Mouse (Mus musculus) brain, embryonic 14.5 days (tissue): ENCODE measurements around the gene Dctn5. TPM values are rescaled to one million over a fixed set of nuclear protein-coding genes. Genes with fewer than 3 reads are reported as not detected.

Experiments used
- DNase-seq: peaks from one replicate; pipeline ENCODE4 v3.0.0-alpha.2; 2011; ENCODE audit warnings: low read depth
- CTCF ChIP-seq: fragments of 200-500 bp; IDR thresholded peaks from 2 replicates; pipeline ENCODE4 v1.5.1; 2012; ENCODE audit warnings: inconsistent platforms, mild to moderate bottlenecking, moderate library complexity, borderline replicate concordance; ENCODE audit not compliant: insufficient read depth, insufficient read length; ENCODE audit errors: extremely low read depth
- POLR2A ChIP-seq: fragments of 200-500 bp; IDR thresholded peaks from 2 replicates; pipeline ENCODE4 v1.6.1; 2012; ENCODE audit warnings: mild to moderate bottlenecking, inconsistent platforms, borderline replicate concordance; ENCODE audit not compliant: poor library complexity, insufficient read depth, insufficient read length, severe bottlenecking; ENCODE audit errors: extremely low read depth
- polyA plus RNA-seq: library from polyadenylated mRNA; depleted of rRNA; stranded (reverse); fragments of >200 nt; gene quantifications from 2 replicates; pipeline ENCODE4 v1.2.3, GENCODE M21; 2012

The Dctn5 gene
- polyA plus RNA-seq, 1 experiment = 128 TPM

- DNase-seq = no peak
- TF ChIP-seq POLR2A (no peak), CTCF (no peak)
Measured at GRCm38 (mm10) chr7:122126946-122127345, 5.9 kb upstream of the Dctn5 start.

GRCm38 (mm10) chr7:122131834-122132233 is 1.0 kb upstream of the Dctn5 start:
- TF ChIP-seq CTCF = no peak
- TF ChIP-seq POLR2A = no peak
- DNase-seq = no peak

GRCm38 (mm10) chr7:122133338-122133625 is 441 bp downstream of the Dctn5 start:
- no peak for TF ChIP-seq POLR2A
- TF ChIP-seq CTCF = no peak
- DNase-seq = no peak

GRCm38 (mm10) chr7:122135070-122135469 is 2.2 kb downstream of the Dctn5 start:
- peak; percentile 40; the same call in 1 of the 2 replicates for TF ChIP-seq CTCF
- no peak for TF ChIP-seq POLR2A

GRCm38 (mm10) chr7:122137071-122137470 is 4.2 kb downstream of the Dctn5 start:
- DNase-seq = no peak
- TF ChIP-seq CTCF = no peak
- TF ChIP-seq POLR2A = no peak

More at GRCm38 (mm10) chr7:122135070-122135469, 2.2 kb downstream of the Dctn5 start:
- DNase-seq = peak; percentile 1

GRCm38 (mm10) chr7:122138190-122138589 is 5.3 kb downstream of the Dctn5 start:
- DNase-seq = no peak
- TF ChIP-seq POLR2A (no peak), CTCF (no peak)

- TF ChIP-seq POLR2A (no peak), CTCF (no peak)
- no peak for DNase-seq
Measured at GRCm38 (mm10) chr7:122140991-122141390, 8.2 kb downstream of the Dctn5 start.

GRCm38 (mm10) chr7:122152473-122152872 is 19.6 kb downstream of the Dctn5 start:
- no peak for DNase-seq
- TF ChIP-seq POLR2A (no peak), CTCF (no peak)

- no peak for TF ChIP-seq POLR2A
- TF ChIP-seq CTCF = no peak
- DNase-seq = no peak
Measured at GRCm38 (mm10) chr7:122158488-122158887, 25.6 kb downstream of the Dctn5 start.

GRCm38 (mm10) chr7:122158915-122159902 is 26.4 kb downstream of the Dctn5 start, which contains the start of gene Plk1:
Plk1 (plus strand) TSS chr7:122159439.
- no peak for TF ChIP-seq CTCF
- no peak for TF ChIP-seq POLR2A
- peak; percentile 97 for DNase-seq

GRCm38 (mm10) chr7:122160037-122160436 is 27.2 kb downstream of the Dctn5 start:
- TF ChIP-seq CTCF = no peak
- no peak for TF ChIP-seq POLR2A

GRCm38 (mm10) chr7:122163766-122164165 is 30.9 kb downstream of the Dctn5 start:
- DNase-seq = no peak
- TF ChIP-seq CTCF = no peak
- TF ChIP-seq POLR2A = no peak

More at GRCm38 (mm10) chr7:122160037-122160436, 27.2 kb downstream of the Dctn5 start:
- peak; percentile 5 for DNase-seq

GRCm38 (mm10) chr7:122167203-122167602 is 34.4 kb downstream of the Dctn5 start:
- no peak for DNase-seq

More at GRCm38 (mm10) chr7:122167203-122167602, 34.4 kb downstream of the Dctn5 start:
- no peak for TF ChIP-seq CTCF
